Mouse (Mus musculus) stomach, postnatal 0 days (tissue): ENCODE measurements around the gene 6820408C15Rik.

ENCODE experiments used
- CTCF ChIP-seq: IDR thresholded peaks from 2 replicates; pipeline ENCODE4 v1.5.1; 2016; ENCODE audit warnings: antibody characterized with exemption, low read depth, mild to moderate bottlenecking, moderate library complexity
- EP300 ChIP-seq: optimal IDR thresholded peaks from 2 replicates; pipeline ENCODE3; 2016; ENCODE audit warnings: antibody characterized with exemption

DNA sequence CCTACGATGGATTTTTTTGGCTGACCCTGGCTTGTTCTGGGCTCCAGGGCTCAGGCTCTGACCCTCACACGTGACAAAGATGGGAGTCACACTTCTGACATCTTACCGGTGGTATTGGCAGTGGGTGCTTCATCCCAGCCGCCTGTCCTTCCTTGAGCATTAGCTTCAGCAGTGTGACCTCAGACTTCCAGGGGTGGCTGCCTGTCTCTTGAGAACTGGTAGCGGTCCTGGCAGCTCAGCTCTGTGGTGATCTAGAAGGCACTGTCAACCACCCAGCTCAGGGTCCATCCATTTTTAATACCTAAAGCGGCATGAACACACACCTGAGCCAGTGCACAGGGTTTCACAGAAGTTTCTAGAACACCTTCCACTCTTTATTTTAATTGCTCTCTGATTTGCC lies 5.6 kb upstream of the 6820408C15Rik start:
- TF ChIP-seq CTCF = no peak
- TF ChIP-seq EP300 = no peak
